Mouse (Mus musculus) CH12F3 (cell line): ENCODE results near the gene Slx4ip.

Experiments
- in situ Hi-C: fragments of 300-500 bp; cut with MboI; formaldehyde crosslinking; loops from 2 replicates; pipeline ENCODE4 v1.14.3; 2020; ENCODE audit warnings: low sequenced_read_pairs

The Slx4ip gene

DNA sequence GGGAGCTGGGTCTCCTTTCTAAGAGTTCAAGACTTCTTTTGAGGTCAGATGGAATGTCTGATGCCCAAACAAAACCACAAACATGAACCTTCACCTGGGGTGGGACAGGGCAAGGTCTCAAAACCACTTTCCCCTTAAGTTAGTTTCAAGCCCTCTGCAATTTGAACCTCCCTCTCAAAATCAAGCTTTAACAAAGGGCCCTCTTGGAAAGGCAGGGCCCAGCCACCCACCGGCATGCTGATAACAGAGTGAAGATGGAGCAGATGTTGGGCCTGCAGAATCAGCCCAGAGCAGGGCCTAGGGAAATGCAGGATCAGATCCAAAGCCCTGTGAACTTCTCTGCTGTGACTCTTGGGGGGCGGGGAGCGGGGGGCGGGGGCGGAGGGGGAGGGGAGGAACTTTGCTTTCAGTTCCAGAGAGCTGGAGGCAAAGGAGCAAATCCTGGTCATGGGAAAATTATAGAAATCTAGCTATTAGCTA, 206.0 kb downstream of the Slx4ip start:
- in situ Hi-C loops: no loop called here

DNA sequence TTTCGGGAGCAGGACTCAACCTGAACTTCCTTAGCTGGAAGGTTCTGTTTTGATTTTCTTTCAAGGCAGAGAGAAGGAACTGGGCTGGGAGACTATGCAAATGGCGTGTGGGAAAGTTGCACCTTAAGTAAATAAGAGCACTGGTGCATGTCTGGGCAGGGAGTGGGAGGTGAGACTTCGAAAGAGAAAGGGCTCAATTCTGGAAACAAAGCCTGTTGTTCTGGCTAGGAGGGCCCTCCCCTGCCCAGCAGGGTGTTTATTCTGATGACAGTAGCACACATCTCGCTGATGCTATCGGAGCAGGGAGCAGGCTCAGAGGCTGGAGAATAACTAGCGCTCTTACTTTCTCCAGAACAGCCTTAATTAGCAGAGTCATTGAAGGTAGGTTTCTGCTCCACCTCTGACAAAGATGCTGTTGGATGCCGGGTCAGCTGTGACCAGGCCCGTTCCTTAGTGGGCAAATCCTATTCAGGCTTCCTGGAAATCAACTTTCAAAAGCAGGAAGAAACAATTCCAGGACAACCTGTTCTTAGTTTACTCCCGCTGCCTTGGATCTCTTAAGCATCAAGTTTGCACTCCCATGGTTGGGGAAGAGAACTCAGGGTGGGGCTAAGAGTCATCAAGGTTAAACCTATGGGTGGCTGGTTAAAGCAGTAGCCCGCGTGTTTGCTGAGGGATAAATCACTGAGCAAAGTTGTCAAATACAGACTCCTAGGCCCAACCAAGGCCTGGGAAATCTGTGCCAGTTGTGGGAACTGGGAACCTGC, 207.4 kb downstream of the Slx4ip start:
- in situ Hi-C loops: no loop called here

- in situ Hi-C loops: no loop called here
Measured at GRCm38 (mm10) chr2:137099211-137099734, 208.3 kb downstream of the Slx4ip start.

DNA sequence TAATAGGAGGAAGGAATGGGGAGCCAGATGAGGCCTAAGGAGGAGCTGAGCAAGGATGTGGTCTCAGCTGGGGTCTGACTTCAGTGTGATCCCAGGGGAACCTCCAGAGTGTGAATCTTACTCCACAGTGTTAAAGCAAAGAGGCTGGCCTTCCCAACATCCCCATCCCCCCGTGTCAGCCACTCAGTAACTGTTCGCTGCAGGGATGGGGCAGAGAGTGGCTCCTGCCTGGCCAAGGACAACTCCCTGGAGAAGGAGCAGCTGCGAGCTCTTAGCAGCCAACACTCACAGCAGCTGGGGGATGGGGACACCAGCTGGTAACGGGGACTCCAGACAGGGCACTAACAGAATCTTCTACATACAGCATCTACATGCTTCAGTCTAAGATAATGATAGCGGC, 210.1 kb downstream of the Slx4ip start:
- in situ Hi-C loops: no loop called here

- in situ Hi-C loops: no loop called here
Measured at GRCm38 (mm10) chr2:137107203-137107602, 216.2 kb downstream of the Slx4ip start.

DNA sequence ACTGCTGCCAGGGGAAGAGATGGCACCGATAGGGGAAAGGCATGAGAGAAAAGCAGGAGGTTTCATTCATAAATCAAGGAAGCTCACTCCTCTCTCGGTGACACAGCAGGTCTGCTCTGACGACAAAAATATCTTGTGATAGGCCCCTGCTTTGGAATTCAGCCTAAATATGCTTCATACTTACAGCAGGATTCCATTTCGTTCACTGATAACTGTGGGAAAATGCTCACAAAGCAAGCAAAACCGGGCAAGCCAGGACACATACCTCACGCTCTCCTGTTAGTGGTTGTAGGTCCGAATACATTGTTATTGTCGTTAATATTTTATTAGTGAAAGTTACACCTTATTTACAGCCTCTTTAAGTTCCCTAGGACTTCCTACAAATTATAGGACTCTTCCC, 216.9 kb downstream of the Slx4ip start:
- in situ Hi-C loops: no loop called here

GRCm38 (mm10) chr2:137109321-137110213, 218.5 kb downstream of the Slx4ip start:
- in situ Hi-C loops: no loop called here

DNA sequence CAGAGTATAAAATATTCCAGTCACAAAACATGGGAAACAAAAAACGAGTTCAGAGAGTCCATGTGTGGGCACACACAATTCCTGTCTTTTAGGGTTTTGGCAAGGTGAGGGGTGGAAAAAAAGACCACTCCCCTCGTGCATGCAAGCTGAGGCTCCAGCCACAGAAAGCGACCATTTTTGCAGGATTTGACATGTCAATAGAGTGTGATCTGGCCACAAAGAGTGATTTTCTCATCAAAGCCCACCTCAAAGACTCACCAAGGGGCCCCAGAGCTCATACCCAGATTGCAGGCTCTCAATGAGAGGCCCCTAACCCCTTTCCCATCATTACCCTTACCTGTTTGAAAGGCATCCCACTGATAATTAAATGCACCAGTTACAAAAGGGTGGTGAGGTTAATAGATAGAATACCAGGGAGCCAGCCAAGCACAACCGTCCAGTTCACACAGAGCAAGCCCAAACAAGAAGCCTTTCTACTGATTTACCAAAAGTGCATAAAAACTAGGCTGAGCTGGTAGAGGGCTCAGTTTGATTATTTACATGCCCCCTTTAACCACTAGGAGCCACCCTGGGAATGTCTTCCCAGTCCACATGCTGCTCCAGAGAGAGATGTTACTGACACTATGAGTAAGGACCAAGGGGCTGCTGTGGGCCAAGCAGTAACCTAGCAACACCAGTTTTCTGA, 219.3 kb downstream of the Slx4ip start:
- in situ Hi-C loops: no loop called here

DNA sequence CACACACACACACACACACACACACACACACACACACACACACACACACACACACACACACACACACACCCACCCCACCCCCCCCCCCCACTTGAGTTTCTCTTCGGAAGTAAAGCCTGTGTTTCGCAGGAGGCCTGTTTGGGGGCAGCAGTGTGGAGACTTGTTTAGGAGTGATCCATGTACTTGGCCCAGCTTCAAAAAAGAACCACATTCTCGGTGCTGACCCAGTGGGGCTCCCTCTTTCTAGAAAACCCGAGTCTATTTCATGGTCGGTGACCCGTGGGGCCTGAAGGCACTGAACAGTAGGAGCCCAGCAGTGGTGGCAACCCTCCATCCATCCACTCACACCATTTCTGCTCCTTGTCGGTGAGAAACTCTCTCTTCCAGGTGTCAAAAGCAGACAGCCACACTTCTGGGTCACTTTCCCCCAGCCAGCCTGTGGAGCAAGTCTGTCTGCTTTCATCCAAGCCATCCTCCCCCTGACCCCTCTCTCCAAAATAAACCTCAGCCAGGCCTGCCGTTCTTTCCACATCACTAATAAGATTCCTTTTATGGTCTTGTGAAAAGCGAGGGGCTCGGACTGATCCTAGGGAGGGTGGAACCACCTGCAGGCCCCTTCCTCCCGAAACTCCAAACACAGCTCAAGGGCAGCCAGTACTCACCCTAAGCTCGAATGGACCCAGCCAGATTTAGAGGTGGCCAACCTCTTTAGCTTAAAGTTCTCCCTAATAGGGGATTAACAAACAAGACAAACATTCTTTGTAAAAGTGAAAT, 222.5 kb downstream of the Slx4ip start:
- in situ Hi-C loops: no loop called here

GRCm38 (mm10) chr2:137114248-137115096, 223.5 kb downstream of the Slx4ip start:
- in situ Hi-C loops: no loop called here

GRCm38 (mm10) chr2:137115241-137116024, 224.4 kb downstream of the Slx4ip start:
- in situ Hi-C loops: no loop called here

- in situ Hi-C loops: no loop called here
Measured at GRCm38 (mm10) chr2:137116025-137116674, 225.1 kb downstream of the Slx4ip start, which contains the start of gene Jag1. Gene Jag1, minus strand, starts transcription at chr2:137116644.

- in situ Hi-C loops: no loop called here
Measured at GRCm38 (mm10) chr2:137116675-137117320, 225.8 kb downstream of the Slx4ip start.

DNA sequence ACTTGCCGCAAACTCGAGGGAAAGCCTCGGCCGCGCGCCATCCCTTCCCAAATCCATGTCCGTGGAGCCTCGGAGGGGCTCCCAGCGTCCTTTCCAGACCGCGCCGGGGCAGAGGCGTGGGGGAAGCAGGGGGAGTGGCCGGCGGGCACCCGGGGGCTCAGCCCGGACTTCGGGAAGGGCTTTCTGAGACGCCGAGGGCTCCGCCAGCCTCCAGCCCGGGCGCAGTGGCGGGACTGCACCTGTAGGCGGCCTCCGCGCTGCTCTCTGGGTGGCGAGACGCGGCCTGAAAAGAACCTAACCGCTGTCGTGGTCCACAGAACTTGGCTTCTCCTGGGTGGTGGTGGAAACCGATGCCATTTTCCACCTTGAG, 226.3 kb downstream of the Slx4ip start:
- in situ Hi-C loops: no loop called here
